Mouse (Mus musculus) liver, embryonic 14.5 days (tissue): ENCODE data around the gene Npffr2.

ENCODE experiments used
- CTCF ChIP-seq: IDR thresholded peaks from 2 replicates; pipeline ENCODE4 v1.5.1; 2016; ENCODE audit warnings: antibody characterized with exemption, low read depth, control low read depth
- EP300 ChIP-seq: IDR thresholded peaks from 2 replicates; pipeline ENCODE4 v1.6.1; 2016; ENCODE audit warnings: antibody characterized with exemption, low read depth

GRCm38 (mm10) chr5:89612262-89612661 is 85.0 kb downstream of the Npffr2 start:
- no peak for TF ChIP-seq CTCF
- no peak for TF ChIP-seq EP300
